In the genomic region with DNA sequence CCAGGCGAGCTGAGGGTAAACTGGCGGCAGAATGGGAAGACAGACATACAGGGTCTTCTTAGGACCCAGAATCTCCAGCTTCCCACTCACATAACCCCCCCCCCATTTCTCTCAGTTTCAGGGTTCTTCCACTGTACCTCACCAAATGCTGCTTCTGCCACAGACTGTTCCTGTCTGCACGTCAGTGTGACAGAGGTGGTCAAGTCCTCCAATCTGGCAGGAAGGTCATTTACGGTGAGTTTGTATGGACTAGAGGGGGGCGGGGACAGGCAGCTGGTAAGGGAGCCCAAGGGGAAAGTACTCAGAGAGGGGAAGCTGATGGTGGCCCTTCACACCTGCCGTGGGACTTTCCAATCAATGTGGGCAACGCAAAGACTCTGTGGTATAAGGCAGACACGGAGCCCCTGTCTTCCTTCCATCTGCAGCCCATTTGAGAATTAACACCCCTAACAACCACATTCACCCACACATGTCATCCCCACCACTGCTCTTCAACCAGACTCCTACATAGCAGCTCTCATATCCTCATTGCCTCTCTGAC, we compare ENCODE assay signal across 1 mouse cellular context.
TF ChIP-seq lines count a peak whose summit lies in the region.

No protein-coding gene starts in this region.

TF ChIP-seq in CH12.LX, 34 proteins besides CTCF, POLR2A, EP300 and RAD21 (continued from another document):
- TF ChIP-seq NELFE (IDR thresholded peaks at IDR 0.05; ENCODE audit: low read depth, low read length) (no peak), ZMIZ1 (IDR thresholded peaks at IDR 0.05; ENCODE audit: low read depth, low read length) (no peak), USF1 (IDR thresholded peaks at IDR 0.05; ENCODE audit: low read depth, low read length) (no peak), MXI1 (IDR thresholded peaks at IDR 0.05; ENCODE audit: low read depth, low read length) (no peak), MAX (IDR thresholded peaks at IDR 0.05; ENCODE audit: low read length) (no peak), NRF1 (IDR thresholded peaks at IDR 0.05; ENCODE audit: low read depth, low read length) (no peak), ETS1 (conservative IDR thresholded peaks at IDR 0.05; ENCODE audit: low read depth, low read length) (peak; percentile 26; the same call in 1 of the 2 replicates)
